Mouse (Mus musculus) forebrain, embryonic 12.5 days (tissue): Measurements from ENCODE around the gene Ntrk2. TPM values are rescaled to one million over a fixed set of nuclear protein-coding genes. Genes with fewer than 3 reads are reported as not detected.

ENCODE experiments used
- ATAC-seq: fragments of 200-750 bp; cut with Nextera tagmentation; 2 replicates; pipeline ENCODE4 v1.8.0; 2017; ENCODE audit warnings: moderate TSS enrichment; ENCODE audit not compliant: low FRiP score
- H3K27ac ChIP-seq: fragments of 300-500 bp; sonication (generic); 2 replicates; pipeline ENCODE4 v1.5.1; 2016; ENCODE audit warnings: mild to moderate bottlenecking
- H3K27me3 ChIP-seq: fragments of 300-500 bp; sonication (generic); 2 replicates; pipeline ENCODE4 v1.6.1; 2016; ENCODE audit warnings: mild to moderate bottlenecking
- H3K36me3 ChIP-seq: fragments of 300-500 bp; sonication (generic); replicated peaks from 2 replicates; pipeline ENCODE4 v1.6.1; 2016; ENCODE audit warnings: mild to moderate bottlenecking
- H3K4me1 ChIP-seq: fragments of 300-500 bp; sonication (generic); 2 replicates; pipeline ENCODE4 v1.6.1; 2016
- H3K4me2 ChIP-seq: fragments of 300-500 bp; sonication (generic); 2 replicates; pipeline ENCODE4 v1.6.1; 2016; ENCODE audit warnings: mild to moderate bottlenecking, moderate library complexity
- H3K4me3 ChIP-seq: fragments of 300-500 bp; sonication (generic); replicated peaks from 2 replicates; pipeline ENCODE4 v1.5.1; 2016; ENCODE audit warnings: mild to moderate bottlenecking
- H3K9ac ChIP-seq: fragments of 300-500 bp; sonication (generic); 2 replicates; pipeline ENCODE4 v1.6.1; 2016; ENCODE audit warnings: mild to moderate bottlenecking
- H3K9me3 ChIP-seq: fragments of 300-500 bp; sonication (generic); 2 replicates; pipeline ENCODE4 v1.6.1; 2016
- WGBS: fragments of 180-500 bp; shearing (Covaris S2); methylation state at CpG from one replicate; pipeline ENCODE4 v1.1.7; 2016; 5-methylcytosine and 5-hydroxymethylcytosine counted together
- polyA plus RNA-seq: library from polyadenylated mRNA; unstranded; fragments of >200 nt; fragmentation: Nextera tagmentation; extraction: Ambion mirVana; gene quantifications from 2 replicates; pipeline ENCODE4 v1.2.1, GENCODE M21; 2016

Ntrk2 gene
- polyA plus RNA-seq, 1 experiment from 2014 or later, result 51.7 TPM

GRCm38 (mm10) chr13:58807629-58808363 lies 1.4 kb downstream of the Ntrk2 start:
- ATAC-seq, result peak; percentile 66
- Histone ChIP-seq H3K36me3 (no peaks in the 10 kb centered on the region), H3K9ac (peak overlapping the region; percentile 79), H3K27ac (peak overlapping the region; percentile 81), H3K4me3 (peak overlapping the region; percentile 78), H3K9me3 (0 out of 2 replicates have a peak, but pooled peaks cover 3% of the 10 kb centered on the region), H3K4me1 (peaks cover 34% of the 10 kb centered on the region), H3K27me3 (peaks cover 19% of the 10 kb centered on the region), H3K4me2 (peak overlapping the region; percentile 96)
- under 1% methylated on average over 50 of the region's 50 CpGs for WGBS

- H3K4me3 ChIP-seq, result peak overlapping the region; percentile 78
- peak overlapping the region; percentile 79 for H3K9ac ChIP-seq
- H3K4me1 ChIP-seq, result peaks cover 34% of the 10 kb centered on the region
- peak overlapping the region; percentile 96 for H3K4me2 ChIP-seq
- peaks cover 19% of the 10 kb centered on the region for H3K27me3 ChIP-seq
- under 1% methylated on average over 32 of the region's 32 CpGs for WGBS
- H3K9me3 ChIP-seq, result 0 out of 2 replicates have a peak, but pooled peaks cover 3% of the 10 kb centered on the region
- H3K27ac ChIP-seq, result peak overlapping the region; percentile 81; the same call in 1 of the 2 replicates
- H3K36me3 ChIP-seq, result no peaks in the 10 kb centered on the region
- ATAC-seq, result peak; percentile 54
Measured at GRCm38 (mm10) chr13:58808381-58808821, 2.0 kb downstream of the Ntrk2 start.

- H3K27ac ChIP-seq, result no peak overlapping the region
- no peaks in the 10 kb centered on the region for H3K9me3 ChIP-seq
- peak overlapping the region; percentile 78 for H3K4me3 ChIP-seq
- H3K4me2 ChIP-seq, result peak overlapping the region; percentile 96
- no peak for ATAC-seq
- H3K27me3 ChIP-seq, result peaks cover 14% of the 10 kb centered on the region
- 67% methylated on average over 8 of the region's 8 CpGs for WGBS
- no peaks in the 10 kb centered on the region for H3K36me3 ChIP-seq
- peak overlapping the region; percentile 79 for H3K9ac ChIP-seq
- H3K4me1 ChIP-seq, result peaks cover 34% of the 10 kb centered on the region
Measured at GRCm38 (mm10) chr13:58809930-58810329, 3.6 kb downstream of the Ntrk2 start.

- Histone ChIP-seq H3K4me3 (no peak overlapping the region), H3K9me3 (no peaks in the 10 kb centered on the region), H3K27ac (no peak overlapping the region), H3K27me3 (no peaks in the 10 kb centered on the region), H3K9ac (no peak overlapping the region), H3K4me2 (no peak overlapping the region), H3K36me3 (peaks cover 4% of the 10 kb centered on the region; the same call in 1 of the 2 replicates), H3K4me1 (peaks cover 21% of the 10 kb centered on the region)
- ATAC-seq, result no peak
- WGBS, result 87% methylated on average over 7 of the region's 7 CpGs
Measured at GRCm38 (mm10) chr13:58824752-58825151, 18.4 kb downstream of the Ntrk2 start.

GRCm38 (mm10) chr13:58826356-58827197 lies 20.2 kb downstream of the Ntrk2 start:
- H3K27me3 ChIP-seq, result no peaks in the 10 kb centered on the region
- H3K4me1 ChIP-seq, result peaks cover 25% of the 10 kb centered on the region
- H3K27ac ChIP-seq, result peak overlapping the region; percentile 61
- WGBS, result 19% methylated on average over 14 of the region's 14 CpGs
- no peaks in the 10 kb centered on the region for H3K9me3 ChIP-seq
- H3K36me3 ChIP-seq, result peaks cover 4% of the 10 kb centered on the region; the same call in 1 of the 2 replicates
- H3K4me2 ChIP-seq, result peak overlapping the region; percentile 19; the same call in 1 of the 2 replicates
- no peak overlapping the region for H3K9ac ChIP-seq
- 0 out of 2 replicates have a peak, but pooled peaks have one; percentile 30 for ATAC-seq
- no peak overlapping the region for H3K4me3 ChIP-seq

GRCm38 (mm10) chr13:58831999-58832398 lies 25.6 kb downstream of the Ntrk2 start:
- Histone ChIP-seq H3K9ac (no peak overlapping the region), H3K4me1 (peaks cover 16% of the 10 kb centered on the region), H3K27ac (no peak overlapping the region)

GRCm38 (mm10) chr13:58834726-58835125 lies 28.4 kb downstream of the Ntrk2 start:
- H3K4me3 ChIP-seq, result no peak overlapping the region
- no peaks in the 10 kb centered on the region for H3K9me3 ChIP-seq
- H3K4me2 ChIP-seq, result no peak overlapping the region
- WGBS, result 76% methylated on average over 4 of the region's 4 CpGs
- no peak overlapping the region for H3K27ac ChIP-seq
- peaks cover 10% of the 10 kb centered on the region; the same call in 1 of the 2 replicates for H3K36me3 ChIP-seq
- H3K9ac ChIP-seq, result no peak overlapping the region
- no peaks in the 10 kb centered on the region for H3K27me3 ChIP-seq
- H3K4me1 ChIP-seq, result peaks cover 10% of the 10 kb centered on the region
- no peak for ATAC-seq

More at GRCm38 (mm10) chr13:58831999-58832398, 25.6 kb downstream of the Ntrk2 start:
- Histone ChIP-seq H3K4me2 (no peak overlapping the region), H3K9me3 (no peaks in the 10 kb centered on the region), H3K36me3 (no peaks in the 10 kb centered on the region), H3K27me3 (no peaks in the 10 kb centered on the region), H3K4me3 (no peak overlapping the region)
- WGBS, result 67% methylated on average over 4 of the region's 4 CpGs
- no peak for ATAC-seq

GRCm38 (mm10) chr13:58836891-58837290 lies 30.5 kb downstream of the Ntrk2 start:
- H3K4me2 ChIP-seq, result no peak overlapping the region
- no peaks in the 10 kb centered on the region for H3K27me3 ChIP-seq
- H3K4me3 ChIP-seq, result no peak overlapping the region
- no peaks in the 10 kb centered on the region for H3K9me3 ChIP-seq
- ATAC-seq, result no peak
- peaks cover 10% of the 10 kb centered on the region; the same call in 1 of the 2 replicates for H3K36me3 ChIP-seq
- no peak overlapping the region for H3K27ac ChIP-seq
- 95% methylated on average over 1 of the region's 1 CpGs for WGBS
- H3K4me1 ChIP-seq, result peaks cover 14% of the 10 kb centered on the region
- H3K9ac ChIP-seq, result no peak overlapping the region

GRCm38 (mm10) chr13:58838110-58838509 lies 31.7 kb downstream of the Ntrk2 start:
- peaks cover 11% of the 10 kb centered on the region for H3K4me1 ChIP-seq
- 93% methylated on average over 8 of the region's 8 CpGs for WGBS
- H3K4me2 ChIP-seq, result no peak overlapping the region
- peaks cover 10% of the 10 kb centered on the region; the same call in 1 of the 2 replicates for H3K36me3 ChIP-seq
- H3K9me3 ChIP-seq, result no peaks in the 10 kb centered on the region
- H3K4me3 ChIP-seq, result no peak overlapping the region
- H3K27ac ChIP-seq, result no peak overlapping the region
- no peaks in the 10 kb centered on the region for H3K27me3 ChIP-seq
- no peak overlapping the region for H3K9ac ChIP-seq
- ATAC-seq, result no peak

GRCm38 (mm10) chr13:58840731-58841359 lies 34.5 kb downstream of the Ntrk2 start:
- H3K27ac ChIP-seq, result no peak overlapping the region

GRCm38 (mm10) chr13:58843826-58844225 lies 37.5 kb downstream of the Ntrk2 start:
- ATAC-seq, result no peak
- 91% methylated on average over 9 of the region's 9 CpGs for WGBS

More at GRCm38 (mm10) chr13:58840731-58841359, 34.5 kb downstream of the Ntrk2 start:
- Histone ChIP-seq H3K36me3 (peaks cover 13% of the 10 kb centered on the region; the same call in 1 of the 2 replicates), H3K9me3 (no peaks in the 10 kb centered on the region), H3K4me1 (peaks cover 21% of the 10 kb centered on the region), H3K27me3 (no peaks in the 10 kb centered on the region), H3K4me3 (no peak overlapping the region), H3K9ac (no peak overlapping the region), H3K4me2 (no peak overlapping the region)
- peak; percentile 72; the same call in 1 of the 2 replicates for ATAC-seq
- 22% methylated on average over 7 of the region's 7 CpGs for WGBS

More at GRCm38 (mm10) chr13:58843826-58844225, 37.5 kb downstream of the Ntrk2 start:
- Histone ChIP-seq H3K27ac (no peak overlapping the region), H3K36me3 (peaks cover 26% of the 10 kb centered on the region), H3K9ac (no peak overlapping the region), H3K27me3 (no peaks in the 10 kb centered on the region), H3K4me3 (no peak overlapping the region), H3K4me2 (no peak overlapping the region), H3K9me3 (no peaks in the 10 kb centered on the region), H3K4me1 (peaks cover 22% of the 10 kb centered on the region)
